Mouse (Mus musculus): ENCODE results near the gene Wwox.

Gene Wwox

DNA sequence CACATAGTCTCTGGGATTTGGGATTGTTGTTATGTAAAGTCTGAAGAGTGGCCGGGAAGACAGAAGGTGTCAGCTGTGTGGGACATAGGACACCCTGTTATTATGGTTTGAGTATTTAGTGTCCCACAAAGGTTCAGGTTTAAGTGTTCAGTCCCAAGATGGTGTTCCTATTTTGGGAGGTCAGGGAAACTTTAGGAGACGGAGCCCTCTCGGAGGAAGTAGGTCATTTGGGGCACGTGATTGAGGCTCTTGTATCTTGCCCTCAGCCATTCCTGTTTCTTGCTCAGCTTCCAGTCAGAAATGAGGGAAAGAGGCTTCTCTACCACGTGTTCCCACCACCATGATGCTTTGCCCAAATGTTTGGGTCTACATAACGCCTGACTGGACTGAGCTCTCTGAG lies 524.8 kb downstream of the Wwox start:
- no peak for DNase-seq (ENCODE audit: low spot score)

DNA sequence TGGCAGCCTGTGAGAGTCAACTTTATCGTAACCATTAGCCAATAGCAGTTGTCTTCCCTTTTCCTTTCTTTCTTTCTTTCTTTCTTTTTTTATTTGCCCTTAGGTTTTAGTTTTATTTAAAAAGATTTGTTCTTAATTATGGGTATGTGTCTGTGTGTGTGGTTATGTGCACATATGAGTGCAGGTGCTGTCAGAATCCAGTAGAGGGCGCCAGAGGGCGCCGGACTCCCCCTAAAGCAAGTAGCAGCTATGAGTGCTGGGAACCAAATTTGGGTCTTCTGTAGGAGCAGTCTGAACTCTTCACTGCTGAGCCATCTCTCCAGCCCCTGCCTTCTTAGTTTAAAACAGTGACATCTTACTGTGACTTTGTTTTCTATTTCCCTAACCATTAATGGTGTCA lies 529.4 kb downstream of the Wwox start:
- DNase-seq (ENCODE audit: low spot score) = no peak

DNA sequence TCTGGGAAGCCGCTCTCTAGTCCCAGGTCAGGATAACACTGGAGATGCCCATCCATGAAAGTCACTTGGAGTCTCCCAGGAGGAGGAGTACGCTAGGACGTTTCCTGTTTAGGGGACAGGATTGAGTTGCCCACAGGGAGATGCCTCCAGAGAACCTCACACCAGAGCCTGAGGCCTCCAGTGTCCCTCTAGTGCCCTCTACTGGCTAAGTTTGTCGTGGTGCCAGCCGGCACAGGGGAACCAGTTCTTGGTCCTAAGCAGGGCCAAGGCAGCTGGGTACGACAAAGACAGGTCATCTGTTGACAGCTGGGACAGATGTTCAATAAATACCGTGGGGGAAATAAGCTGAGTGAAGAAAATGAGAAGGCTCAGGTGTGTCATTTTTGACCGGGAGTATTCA lies 531.9 kb downstream of the Wwox start:
- peak; percentile 81 for DNase-seq (ENCODE audit: low spot score)

DNA sequence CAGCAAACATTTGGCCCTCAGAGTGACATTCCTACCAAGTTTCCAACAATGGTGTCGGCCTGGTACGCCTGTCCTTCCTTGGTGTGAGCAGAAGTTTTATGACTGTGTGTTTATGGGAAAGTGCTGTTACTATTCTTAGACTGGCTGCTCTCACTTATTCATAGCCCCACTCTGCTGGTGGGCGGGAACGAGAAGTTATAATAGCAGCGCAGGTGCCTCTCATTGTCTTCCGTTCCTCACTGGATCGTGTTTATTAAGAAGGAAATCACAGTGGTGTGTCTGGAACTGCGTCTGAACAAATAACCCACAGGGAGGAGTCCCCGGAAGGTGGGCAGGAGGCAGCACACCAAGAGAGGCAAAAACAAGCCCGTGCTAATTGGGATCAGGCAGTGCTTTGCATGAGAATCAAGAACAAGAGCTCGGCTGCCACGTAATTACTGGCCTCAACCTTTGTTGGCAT lies 533.6 kb downstream of the Wwox start:
- DNase-seq (ENCODE audit: low spot score) = no peak

DNA sequence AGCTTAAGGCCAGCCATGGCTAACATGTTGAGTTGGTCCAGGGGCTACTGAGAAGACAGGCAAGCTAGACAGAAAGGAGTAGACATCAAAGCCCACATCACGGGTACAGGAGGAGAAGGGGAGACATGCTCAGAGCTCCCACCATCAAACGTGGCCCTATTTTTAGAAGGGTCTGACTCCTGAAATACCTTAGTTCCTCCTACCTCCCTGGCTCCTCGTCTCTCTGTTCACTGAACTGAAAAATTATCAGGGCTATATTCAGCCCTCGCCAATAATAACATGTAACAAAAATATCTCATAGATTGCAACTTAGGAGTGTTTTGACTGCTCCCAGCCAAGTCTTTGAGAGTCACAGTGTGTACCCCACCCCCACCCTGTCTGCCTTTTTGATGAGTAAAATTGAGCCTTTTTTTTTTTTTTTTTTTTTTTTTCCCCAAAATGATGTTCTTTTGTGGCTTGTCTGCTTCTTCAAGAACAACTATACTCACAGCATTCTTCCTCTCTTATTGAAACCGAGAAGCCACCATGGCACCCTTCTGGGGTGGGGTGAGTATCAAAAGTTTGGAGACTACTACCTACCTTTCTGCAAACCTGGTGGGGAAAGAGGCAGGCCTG lies 535.0 kb downstream of the Wwox start:
- no peak for DNase-seq (ENCODE audit: low spot score)

DNA sequence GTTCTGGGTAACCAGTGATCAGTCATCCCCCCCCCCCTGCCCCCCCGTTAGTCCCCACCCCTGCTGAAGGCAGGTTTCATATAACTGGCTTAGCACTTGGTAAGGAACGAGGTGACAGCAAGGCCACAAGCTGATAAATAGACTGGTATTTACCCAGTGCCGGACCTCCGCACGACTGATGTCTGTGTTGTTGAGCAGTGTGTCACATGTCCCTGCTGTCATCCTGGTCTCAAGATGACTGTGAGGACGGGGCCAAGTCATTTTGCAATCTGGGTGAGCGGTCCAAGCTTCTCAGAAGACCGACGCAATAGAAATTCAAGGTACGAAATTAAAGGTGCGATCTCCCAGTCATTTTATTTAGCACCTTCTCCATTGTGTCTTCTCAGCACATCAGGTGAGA lies 538.3 kb downstream of the Wwox start:
- DNase-seq (ENCODE audit: low spot score) = no peak

DNA sequence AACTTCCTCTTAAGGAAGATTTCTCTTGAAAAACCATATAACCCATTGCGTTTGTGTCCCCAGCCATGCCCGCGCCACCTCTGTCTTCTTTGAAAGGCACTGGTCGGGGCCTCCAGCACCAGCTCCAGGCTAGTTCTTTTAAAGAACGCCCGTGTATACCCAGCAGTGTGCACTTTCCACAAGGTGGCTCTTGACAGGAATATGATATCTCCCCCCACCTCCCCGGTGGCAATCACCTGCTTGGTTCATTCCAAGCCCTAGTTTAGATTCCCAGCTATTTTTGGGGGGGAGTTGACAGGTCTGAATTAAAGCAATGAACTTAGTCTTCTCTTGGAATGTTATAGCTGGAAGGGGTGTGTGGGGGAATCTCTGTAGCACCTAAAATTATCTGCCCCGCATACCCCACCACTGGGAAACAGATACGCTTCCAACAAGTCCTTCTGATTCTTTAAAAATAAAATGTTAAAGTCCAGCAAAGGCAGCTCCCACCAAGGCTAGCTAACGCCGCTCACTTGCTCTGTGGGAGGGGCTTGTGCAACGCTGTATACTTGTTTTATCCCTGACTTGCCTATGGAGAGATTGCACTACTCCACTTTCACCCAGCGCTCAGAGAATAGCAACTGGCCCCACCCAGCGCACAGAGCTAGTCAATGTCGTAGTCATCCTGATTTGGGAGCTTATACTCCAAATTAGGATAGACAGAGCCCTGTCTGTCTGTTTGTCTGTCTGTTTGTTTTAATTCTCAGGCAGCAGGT lies 538.9 kb downstream of the Wwox start:
- DNase-seq (ENCODE audit: low spot score) = no peak

DNA sequence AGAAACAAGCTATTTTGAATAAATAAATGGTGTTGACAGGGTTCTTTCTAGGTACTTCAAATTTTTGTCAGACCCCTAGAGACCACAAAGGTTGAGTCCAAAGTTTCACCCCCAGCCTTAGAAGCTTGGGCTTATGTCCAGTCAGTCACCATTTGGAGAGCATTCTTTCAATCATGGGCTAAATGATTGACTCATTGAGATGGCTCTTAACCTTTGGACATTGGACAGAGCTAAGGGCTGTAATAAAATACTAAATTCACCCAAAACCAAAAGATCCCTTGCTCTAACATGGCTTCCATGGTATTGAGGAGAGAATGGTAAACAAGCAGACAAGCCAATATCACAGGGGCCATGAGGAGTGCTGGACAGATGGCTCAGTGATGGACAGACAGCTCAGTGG lies 540.2 kb downstream of the Wwox start:
- no peak for DNase-seq (ENCODE audit: low spot score)

DNA sequence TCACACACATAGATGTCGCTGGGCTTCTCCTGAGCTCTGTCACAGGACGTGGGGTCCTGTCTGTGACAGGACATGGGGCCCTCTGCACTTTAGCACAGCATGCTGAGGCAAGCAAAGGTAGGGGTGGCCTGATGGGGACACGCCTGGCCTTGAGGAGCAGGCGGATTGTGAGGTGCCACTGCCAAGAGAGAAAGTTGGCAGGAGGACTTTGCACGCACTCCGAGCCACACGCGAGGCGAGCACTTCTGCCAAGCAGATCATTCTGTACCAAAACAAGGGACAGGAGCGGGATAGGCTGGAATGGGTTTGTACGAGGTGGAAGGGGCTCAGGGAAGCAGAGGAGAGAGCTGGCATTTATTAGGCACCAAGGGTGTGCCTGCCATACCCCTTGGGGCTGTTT lies 543.3 kb downstream of the Wwox start:
- no peak for DNase-seq (ENCODE audit: low spot score)

DNA sequence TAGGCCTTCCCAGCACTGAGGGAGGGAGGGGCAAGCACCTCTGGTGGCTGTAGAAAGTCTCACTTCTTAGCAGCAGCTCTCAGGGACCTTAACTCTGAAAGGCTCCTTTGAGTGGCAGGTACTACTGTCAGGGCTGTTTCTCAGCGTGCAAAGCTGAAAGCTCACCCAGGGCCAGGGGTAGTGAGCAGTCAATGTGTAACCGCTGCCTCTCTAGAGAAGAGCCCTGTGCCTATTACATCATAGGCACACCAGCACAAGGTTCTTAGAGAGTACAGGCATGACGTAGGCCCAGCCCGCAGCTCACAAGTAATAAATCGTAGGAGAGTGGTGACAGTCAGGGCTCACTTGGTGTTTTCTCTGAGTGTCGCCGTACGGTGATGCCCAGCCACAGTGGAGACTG lies 545.0 kb downstream of the Wwox start:
- no peak for DNase-seq (ENCODE audit: low spot score)

DNA sequence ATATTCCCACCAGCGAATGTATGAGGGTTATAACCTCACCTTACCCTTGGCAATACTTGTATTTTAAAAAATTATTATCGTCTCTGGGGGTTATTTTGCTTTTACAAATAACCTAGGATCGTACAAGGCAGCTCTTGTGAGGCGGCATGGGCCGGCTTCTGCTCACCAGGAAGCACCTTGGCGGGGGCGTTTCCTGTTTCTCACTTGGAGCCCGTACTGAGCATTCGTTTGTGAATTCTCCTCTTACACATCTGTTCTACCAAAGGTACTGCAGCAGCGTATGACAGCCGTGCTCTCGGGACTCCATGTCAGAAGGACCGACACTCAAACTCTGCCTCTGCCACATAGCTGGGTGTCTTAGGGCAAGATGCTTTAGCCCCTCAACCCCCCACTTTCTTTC lies 546.5 kb downstream of the Wwox start:
- no peak for DNase-seq (ENCODE audit: low spot score)

DNA sequence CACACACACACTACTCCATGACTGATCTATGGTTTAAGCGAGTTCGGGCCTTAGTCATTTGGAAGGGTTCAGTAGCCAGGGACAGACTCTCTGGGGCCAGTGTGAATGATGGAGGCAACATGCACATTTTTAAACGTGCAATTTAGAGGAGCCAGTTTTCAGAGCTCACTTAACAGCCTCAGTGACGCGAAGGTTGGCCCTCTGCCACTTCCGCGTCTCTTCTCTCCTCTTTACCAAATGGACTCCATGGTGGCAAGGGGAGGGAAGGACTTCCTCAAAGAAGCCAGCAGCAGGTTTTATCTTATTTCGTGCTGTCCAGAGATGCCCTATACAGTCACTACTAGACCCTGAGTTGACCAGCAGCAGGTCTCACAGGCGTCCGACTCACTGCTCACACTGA lies 547.5 kb downstream of the Wwox start:
- DNase-seq (ENCODE audit: low spot score) = no peak

DNA sequence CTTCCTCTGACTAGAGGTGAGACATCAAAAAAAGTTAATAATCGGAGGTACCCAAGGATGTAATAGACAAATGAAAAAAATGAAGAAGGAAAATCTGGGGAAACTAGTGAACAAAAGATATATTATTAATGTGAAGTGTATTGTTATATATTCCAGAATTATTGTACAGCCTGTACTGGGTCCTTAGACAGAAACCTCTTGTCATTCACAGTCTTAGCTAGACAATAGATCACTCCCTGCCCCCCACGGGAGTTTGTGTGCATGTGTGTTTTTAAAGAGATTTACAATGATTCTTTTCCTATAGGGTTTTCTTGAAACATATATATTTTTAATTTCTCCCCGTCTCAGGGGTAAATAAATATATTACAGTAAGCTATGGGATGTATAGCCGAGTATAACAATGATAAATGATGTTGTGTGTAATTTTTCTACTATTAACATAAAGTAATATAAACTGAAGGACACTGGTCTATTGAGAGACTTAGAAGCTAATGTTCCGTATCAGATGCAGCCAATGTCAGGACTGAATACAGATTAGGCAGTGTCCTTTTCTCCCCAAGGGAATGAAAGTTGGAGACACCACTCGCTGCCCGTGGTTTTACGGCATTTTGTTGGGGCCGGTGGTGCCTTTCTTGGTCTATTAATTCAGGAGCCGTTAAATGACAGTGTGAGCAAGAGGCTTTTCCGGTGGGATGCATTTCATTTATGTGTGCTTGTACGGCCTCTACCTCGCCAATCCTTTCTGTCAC lies 551.6 kb downstream of the Wwox start:
- no peak for DNase-seq (ENCODE audit: low spot score)

DNA sequence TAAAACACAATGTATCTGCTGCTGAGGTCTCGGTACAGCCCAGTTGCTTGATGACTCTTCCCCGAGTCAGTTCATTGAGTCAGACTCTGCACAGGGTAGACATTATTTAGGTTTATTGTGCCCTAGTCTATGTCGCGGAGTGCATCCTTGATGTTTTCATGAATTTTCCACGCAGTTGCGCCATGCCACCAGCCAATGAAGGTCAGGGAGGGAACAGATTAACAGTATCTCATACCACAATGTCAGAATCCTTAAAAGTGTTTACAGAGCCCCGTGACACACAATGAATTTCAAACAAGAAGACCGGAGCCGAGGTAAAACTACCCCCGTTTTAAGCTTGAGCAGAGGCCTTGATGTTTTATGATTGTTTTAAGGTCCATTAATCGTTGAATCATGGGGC lies 561.3 kb downstream of the Wwox start:
- DNase-seq (ENCODE audit: low spot score) = no peak

DNA sequence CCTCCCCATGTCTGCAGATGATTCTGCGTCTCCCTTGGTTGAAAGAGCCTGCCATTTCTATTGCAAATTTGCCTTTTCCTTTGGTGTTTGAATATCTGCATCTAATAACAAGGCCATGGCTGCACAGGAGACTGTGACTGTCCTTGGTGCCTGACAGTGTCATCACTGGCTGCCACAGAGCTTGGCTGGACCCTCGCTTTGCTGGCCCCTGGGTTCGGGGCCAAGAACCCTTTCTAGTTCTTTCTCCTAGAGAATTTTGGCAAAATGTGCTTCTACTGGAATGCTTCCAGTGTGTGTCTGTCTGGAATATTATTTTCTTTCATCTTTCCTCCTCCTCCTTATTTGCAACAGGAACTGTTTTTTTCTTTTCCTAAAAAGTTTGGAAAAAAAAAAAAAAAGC lies 565.6 kb downstream of the Wwox start:
- DNase-seq (ENCODE audit: low spot score) = no peak

DNA sequence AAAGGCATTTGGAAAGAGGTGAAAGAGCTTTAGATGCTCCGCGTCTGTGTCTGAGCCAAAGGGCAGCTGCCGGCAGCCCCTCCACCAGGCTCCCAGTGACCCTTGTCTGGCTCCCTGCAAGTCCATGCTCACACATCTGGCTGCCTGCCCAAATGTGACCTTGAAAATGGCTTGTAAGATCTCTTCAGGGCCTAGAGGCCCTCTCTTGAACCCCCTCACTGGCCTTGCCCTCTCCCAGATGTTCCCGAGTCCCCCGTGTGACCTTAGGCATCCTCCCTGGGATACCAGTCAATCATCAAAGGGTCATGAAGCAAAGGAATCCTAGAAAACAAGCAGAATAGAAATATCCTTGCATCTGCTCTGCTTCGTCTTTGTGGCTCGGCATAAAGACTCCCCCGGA lies 567.1 kb downstream of the Wwox start:
- DNase-seq (ENCODE audit: low spot score) = no peak

DNA sequence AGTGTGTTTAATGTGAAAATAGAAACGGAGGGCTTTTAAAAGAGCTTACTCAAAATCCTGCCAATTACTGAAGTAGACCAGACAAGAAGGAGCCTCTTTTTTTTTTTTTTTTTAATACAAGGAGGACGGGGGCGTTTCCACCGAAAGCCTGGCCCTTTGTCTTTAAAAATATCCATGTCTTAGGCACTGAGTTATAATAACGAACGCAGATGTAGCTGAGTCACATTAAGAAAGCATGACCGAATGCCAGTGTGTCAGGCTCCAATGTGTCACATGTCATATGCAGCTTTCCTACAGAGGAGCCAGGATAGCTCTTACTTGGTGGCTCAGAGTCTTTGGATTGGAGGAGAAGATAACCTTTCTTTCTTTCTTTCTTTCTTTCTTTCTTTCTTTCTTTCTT lies 567.8 kb downstream of the Wwox start:
- DNase-seq (ENCODE audit: low spot score) = no peak

DNA sequence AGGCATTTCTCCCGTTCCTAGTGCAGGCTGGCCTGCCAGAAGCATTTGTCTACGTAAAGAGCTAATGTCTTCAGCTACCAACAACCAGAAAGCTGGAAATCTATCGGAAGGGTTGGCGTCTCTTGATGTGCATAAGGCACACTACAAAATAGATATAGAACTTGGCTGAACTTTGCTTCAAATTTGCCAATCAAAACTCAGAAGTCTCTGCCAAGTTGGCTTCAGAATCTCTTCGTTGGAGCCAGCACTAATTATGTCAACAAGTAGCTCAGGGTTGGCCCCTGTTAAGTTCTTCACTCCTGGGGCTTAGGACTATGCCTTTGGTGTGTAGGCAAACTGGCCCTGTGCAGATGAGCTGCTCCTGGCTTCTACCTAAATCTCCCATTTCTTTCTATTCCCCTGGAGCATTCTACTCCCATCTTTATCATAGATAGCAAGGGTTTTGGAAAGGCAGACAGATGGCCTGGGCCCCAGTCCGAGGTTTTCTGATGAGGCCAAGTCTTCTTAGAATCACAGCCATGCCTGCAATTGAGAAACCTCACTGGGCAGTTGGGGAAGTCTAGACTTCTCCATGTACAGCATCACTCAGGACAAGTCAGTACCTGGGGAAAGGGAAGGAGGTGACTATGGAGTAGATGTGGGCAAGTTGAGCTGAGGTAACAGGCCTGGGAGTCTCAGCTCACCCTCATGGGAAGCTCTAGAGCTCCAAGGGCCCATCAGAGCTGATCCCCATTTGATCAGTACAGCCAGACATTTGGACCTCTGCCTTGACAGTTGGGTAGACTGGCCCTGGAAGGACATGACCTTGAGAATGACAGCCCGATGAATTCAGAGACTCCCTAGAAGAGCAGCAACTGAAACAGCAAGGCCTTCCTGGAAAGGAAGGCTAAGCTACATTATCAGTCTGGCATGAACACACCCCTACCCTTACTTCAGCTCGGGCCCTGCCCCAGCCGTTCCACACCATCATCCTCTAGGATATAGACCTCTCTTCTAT lies 569.5 kb downstream of the Wwox start:
- peak; percentile 69 for DNase-seq (ENCODE audit: low spot score)

DNA sequence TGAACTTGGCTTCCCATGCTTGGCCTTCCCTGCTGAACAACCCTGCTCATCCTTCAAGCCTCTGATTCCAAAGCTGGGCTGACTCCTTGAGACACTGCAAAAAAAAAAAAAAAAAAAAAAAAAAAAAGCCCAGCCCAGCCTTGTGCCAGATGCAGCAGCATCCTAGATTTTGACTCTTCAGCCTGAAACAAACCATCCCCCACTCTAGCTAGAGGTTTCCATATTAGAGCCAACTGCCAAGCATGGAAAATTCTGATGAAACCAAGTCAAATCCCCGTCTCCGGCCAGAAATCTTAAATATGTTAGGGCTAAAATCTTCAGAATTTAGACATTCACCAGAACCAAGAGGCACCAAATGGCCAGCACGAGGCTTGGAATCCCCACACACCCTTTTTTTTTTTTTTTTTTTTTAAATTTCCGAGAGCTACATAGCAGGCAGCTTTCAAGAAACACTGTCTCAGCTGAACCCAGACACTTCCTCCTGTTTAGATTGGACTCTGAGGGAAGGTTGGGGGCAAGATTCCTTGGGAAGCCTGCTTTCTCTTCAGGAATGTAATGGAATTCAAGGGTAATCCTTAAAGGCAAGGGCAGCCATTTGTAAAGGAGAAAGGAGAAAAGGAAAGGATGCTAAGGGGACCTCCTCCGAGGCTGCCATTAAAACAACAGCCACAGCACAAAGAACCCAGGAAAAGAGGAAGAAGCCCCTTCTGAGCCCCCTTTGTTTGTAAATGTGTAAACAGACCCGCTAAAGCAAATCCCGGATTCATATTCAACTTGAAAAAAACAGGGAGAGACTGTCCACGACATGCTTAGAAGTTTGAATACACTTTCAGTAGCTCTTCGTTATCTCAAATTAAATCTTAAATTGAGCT lies 570.7 kb downstream of the Wwox start:
- no peak for DNase-seq (ENCODE audit: low spot score)

DNA sequence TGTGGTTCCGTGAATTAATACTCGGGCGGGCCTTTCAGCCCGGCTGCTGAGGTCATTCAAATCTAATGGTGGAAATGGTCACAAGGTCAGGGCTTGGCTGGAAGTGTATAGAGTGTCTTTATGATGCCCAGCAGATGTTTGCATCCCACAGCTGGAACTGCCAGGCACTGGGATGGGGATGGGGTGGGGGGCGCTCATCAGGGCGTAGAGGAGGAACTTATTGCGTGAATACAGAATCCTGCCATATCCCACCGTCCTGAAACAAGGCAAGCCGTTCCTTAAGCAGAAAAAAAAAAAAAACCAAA lies 571.3 kb downstream of the Wwox start:
- no peak for DNase-seq (ENCODE audit: low spot score)

DNA sequence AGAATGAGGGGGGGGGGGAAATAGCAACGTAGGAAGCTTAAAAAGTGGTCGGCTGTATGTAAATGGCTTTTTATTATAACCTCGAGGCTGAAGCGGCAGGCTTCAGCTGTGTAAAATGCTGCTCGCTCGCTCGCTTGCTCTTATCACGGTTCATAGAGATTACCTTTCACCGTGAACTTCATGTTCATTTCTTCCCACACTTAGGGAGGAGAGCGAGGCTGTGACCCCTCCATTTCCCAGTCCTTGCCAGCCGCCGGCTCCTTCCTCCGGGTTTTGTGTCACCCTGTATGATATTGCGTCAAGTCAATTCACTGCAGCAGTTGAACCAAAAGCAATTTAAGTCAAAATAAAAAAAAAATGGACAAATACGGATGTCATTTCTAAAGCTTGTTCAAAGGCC lies 580.2 kb downstream of the Wwox start:
- no peak for DNase-seq (ENCODE audit: low spot score)

Measured in adipocyte (in vitro differentiated cells).